Comparison of ENCODE assay signal across 8 mouse cellular contexts in genomic region chr8:10664861-10665543, GRCm38 (mm10).
DNase-seq lines count a peak whose midpoint lies in the region; ATAC-seq and TF ChIP-seq lines count a peak whose summit lies in the region.

No protein-coding gene starts in this region.

- ATAC-seq in heart, embryonic 15.5 days (replicated peaks; ENCODE audit: insufficient number of reproducible peaks, insufficient read depth, low FRiP score, low read depth) = peak; percentile 39; the same call in 1 of the 2 replicates
- 0 out of 2 replicates have a peak, but pooled peaks have one; percentile 11 for ATAC-seq in forebrain, embryonic 13.5 days
- ATAC-seq in activated CD4-positive, CD25-positive, alpha-beta regulatory T cell, adult 4 months = no peak

- H3K27ac ChIP-seq in heart, embryonic 15.5 days = 0 out of 2 replicates have a peak overlapping the region, but pooled peaks have one; percentile 2
- H3K27ac ChIP-seq in heart, adult 2 months = no peak overlapping the region
- H3K27ac ChIP-seq in forebrain, embryonic 13.5 days = peak overlapping the region; percentile 31; the same call in 1 of the 2 replicates

- H3K27me3 ChIP-seq in heart, embryonic 15.5 days = no peaks in the 10 kb centered on the region
- no peaks in the 10 kb centered on the region for H3K27me3 ChIP-seq in heart, adult 2 months (ENCODE audit: control insufficient read depth, insufficient read depth, low read length)
- H3K27me3 ChIP-seq in E14TG2a.4 (ENCODE audit: insufficient read depth, low read length) = no peaks in the 10 kb centered on the region; the same call in 1 of the 2 replicates
- H3K27me3 ChIP-seq in forebrain, embryonic 13.5 days = 0 out of 2 replicates have a peak, but pooled peaks cover 9% of the 10 kb centered on the region

- TF ChIP-seq POLR2A in heart, adult 2 months (IDR thresholded peaks at IDR 0.05; ENCODE audit: insufficient read depth, low read depth, low read length) = no peak

- no peak for TF ChIP-seq EP300 in heart, adult 2 months (IDR thresholded peaks at IDR 0.05; ENCODE audit: insufficient read depth, low read depth, low read length)

- intact Hi-C loops in heart, adult 2 months (cut with DNase I) = no loop called here

- WGBS in heart, embryonic 15.5 days = 31% methylated on average over 13 of the region's 13 CpGs
- 55% methylated on average over 13 of the region's 13 CpGs for WGBS in heart, adult 2 months
- WGBS in forebrain, embryonic 13.5 days = 6% methylated on average over 13 of the region's 13 CpGs

- H3K4me1 ChIP-seq in heart, embryonic 15.5 days (replicated peaks) = peaks cover 15% of the 10 kb centered on the region
- no peaks in the 10 kb centered on the region for H3K4me1 ChIP-seq in heart, adult 2 months (ENCODE audit: control insufficient read depth, insufficient read depth, low read length)
- H3K4me1 ChIP-seq in E14TG2a.4 (replicated peaks; ENCODE audit: low read depth, low read length) = peaks cover 33% of the 10 kb centered on the region
- H3K4me1 ChIP-seq in forebrain, embryonic 13.5 days = peaks cover 35% of the 10 kb centered on the region

- no peak overlapping the region for H3K9ac ChIP-seq in heart, embryonic 15.5 days
- H3K9ac ChIP-seq in heart, adult 2 months (ENCODE audit: low read depth, low read length) = no peak overlapping the region
- no peak overlapping the region for H3K9ac ChIP-seq in forebrain, embryonic 13.5 days

- H3K9me3 ChIP-seq in heart, embryonic 15.5 days (replicated peaks) = no peaks in the 10 kb centered on the region
- H3K9me3 ChIP-seq in E14TG2a.4 (ENCODE audit: low read length) = peaks cover 36% of the 10 kb centered on the region
- no peaks in the 10 kb centered on the region for H3K9me3 ChIP-seq in forebrain, embryonic 13.5 days (replicated peaks)

- DNase-seq in heart, adult 2 months = no peak
- DNase-seq in lung, postnatal 10 days = peak; percentile 37
- DNase-seq in cerebellum, adult 11-12 months = no peak
- DNase-seq in gastrocnemius, adult 8-10 months (ENCODE audit: low spot score in 2 of 2) = no peak

- no peak for TF ChIP-seq CTCF in heart, adult 2 months (IDR thresholded peaks at IDR 0.05)
- TF ChIP-seq CTCF in E14TG2a.4 (conservative IDR thresholded peaks at IDR 0.05; ENCODE audit: low read length) = no peak

- H3K36me3 ChIP-seq in heart, embryonic 15.5 days = no peaks in the 10 kb centered on the region
- H3K36me3 ChIP-seq in heart, adult 2 months (ENCODE audit: control insufficient read depth, insufficient read depth, low read length) = no peaks in the 10 kb centered on the region
- peaks cover 6% of the 10 kb centered on the region for H3K36me3 ChIP-seq in E14TG2a.4 (ENCODE audit: insufficient read depth, low read length)
- H3K36me3 ChIP-seq in forebrain, embryonic 13.5 days (ENCODE audit: poor library complexity, severe bottlenecking) = no peaks in the 10 kb centered on the region

- no peak overlapping the region for H3K4me3 ChIP-seq in heart, embryonic 15.5 days
- no peak overlapping the region for H3K4me3 ChIP-seq in heart, adult 2 months
- H3K4me3 ChIP-seq in E14TG2a.4 (replicated peaks; ENCODE audit: low read length) = 0 out of 2 replicates have a peak overlapping the region, but pooled peaks have one; percentile 10
- no peak overlapping the region for H3K4me3 ChIP-seq in forebrain, embryonic 13.5 days

- H3K4me2 ChIP-seq in heart, embryonic 15.5 days = 0 out of 2 replicates have a peak overlapping the region, but pooled peaks have one; percentile 15
- peak overlapping the region; percentile 19 for H3K4me2 ChIP-seq in forebrain, embryonic 13.5 days

- H3K79me2 ChIP-seq in heart, adult 2 months (replicated peaks; ENCODE audit: control insufficient read depth, insufficient read depth, low read length) = no peaks in the 10 kb centered on the region
